Mouse (Mus musculus) liver, postnatal 0 days (tissue): Measurements from ENCODE around the gene Cebpe.

Experiments used
- CTCF ChIP-seq: sonication (generic); IDR thresholded peaks from 2 replicates; pipeline ENCODE4 v1.5.1; 2016; ENCODE audit warnings: antibody characterized with exemption, low read depth
- EP300 ChIP-seq: IDR thresholded peaks from 2 replicates; pipeline ENCODE4 v1.6.1; 2016; ENCODE audit warnings: antibody characterized with exemption, low read depth, mild to moderate bottlenecking

DNA sequence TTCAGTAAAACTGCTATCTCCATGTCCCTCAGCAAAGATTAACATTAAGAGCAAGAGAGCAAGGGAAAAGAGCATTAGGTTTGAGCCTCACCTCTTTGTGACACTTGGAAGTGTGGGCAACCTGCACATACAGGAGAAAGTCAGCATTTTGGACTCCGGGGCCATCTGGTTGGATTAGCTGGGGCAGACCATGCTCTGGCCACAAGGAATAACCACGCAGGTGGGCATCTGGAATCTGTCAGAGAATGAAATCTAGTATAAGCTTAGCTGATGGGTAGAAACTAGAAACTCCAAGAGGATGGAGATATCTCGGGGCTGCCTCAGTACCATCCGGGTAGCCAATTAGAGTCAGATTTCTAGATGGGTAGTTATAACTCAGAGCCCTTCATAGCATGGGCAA lies 15.2 kb downstream of the Cebpe start:
- no peak for TF ChIP-seq CTCF
- no peak for TF ChIP-seq EP300
